Mouse (Mus musculus): ENCODE data around the gene Gm7271. TPM values are rescaled to one million over a fixed set of nuclear protein-coding genes. Genes with fewer than 3 reads are reported as not detected.

Gene Gm7271
- total RNA-seq, 2 experiments from 2014 or later: not detected

Other genes with a start within 250 kb of the Gm7271 start
- gene Clock, start 179.2 kb upstream of the Gm7271 start, total RNA-seq (2021): 10 to 100 TPM; 24.8 to 30.5 TPM
- not detected for gene Pdcl2, start 152.9 kb upstream of the Gm7271 start, total RNA-seq (2021)
- gene Nmu, start 120.3 kb upstream of the Gm7271 start, total RNA-seq (2021): not detected
- 10 to 100 TPM; 11.9 to 15.2 TPM for gene Exoc1, start 45.3 kb downstream of the Gm7271 start, total RNA-seq (2021)
- gene Cep135, start 104.7 kb downstream of the Gm7271 start, total RNA-seq (2021): 1 to 10 TPM; 3.1 to 3.4 TPM
- gene C530008M17Rik, start 172.5 kb downstream of the Gm7271 start, total RNA-seq (2021): 1 to 10 TPM; 2.4 to 2.7 TPM

Data from heart, postnatal 36 days (tissue).